Mouse (Mus musculus): ENCODE results near the gene Hist2h2bb. TPM values are rescaled to one million over a fixed set of nuclear protein-coding genes. Genes with fewer than 3 reads are reported as not detected.
A peak's percentile ranks its signal among the peaks of the same experiment; 100 is the strongest.

Gene Hist2h2bb
- total and polyA plus RNA-seq, 3 experiments = 1.2 to 34.7 (median 34.1) TPM

- Histone ChIP-seq H3K79me2 (replicated peaks; ENCODE audit: control insufficient read depth, insufficient read depth, low read length) (no peaks in the 10 kb centered on the region), H3K4me1 (ENCODE audit: control insufficient read depth, insufficient read depth, low read length) (no peaks in the 10 kb centered on the region), H3K9ac (ENCODE audit: low read depth, low read length) (no peak overlapping the region), H3K27me3 (ENCODE audit: control insufficient read depth, insufficient read depth, low read length) (no peaks in the 10 kb centered on the region), H3K4me3 (no peak overlapping the region), H3K36me3 (ENCODE audit: control insufficient read depth, insufficient read depth, low read length) (no peaks in the 10 kb centered on the region), H3K27ac (no peak overlapping the region)
- WGBS = 69% methylated on average over 6 of the region's 6 CpGs
- TF ChIP-seq CTCF (IDR thresholded peaks at IDR 0.05) = no peak
- no peak for TF ChIP-seq EP300 (IDR thresholded peaks at IDR 0.05; ENCODE audit: insufficient read depth, low read depth, low read length)
- TF ChIP-seq POLR2A (IDR thresholded peaks at IDR 0.05; ENCODE audit: insufficient read depth, low read depth, low read length) = no peak
- no peak for DNase-seq
- intact Hi-C loops (cut with DNase I) = no loop called here
Measured at GRCm38 (mm10) chr3:96292641-96293040, 23.1 kb downstream of the Hist2h2bb start.

GRCm38 (mm10) chr3:96293368-96293767 is 23.8 kb downstream of the Hist2h2bb start:
- H3K79me2 ChIP-seq (replicated peaks; ENCODE audit: control insufficient read depth, insufficient read depth, low read length) = no peaks in the 10 kb centered on the region
- no peaks in the 10 kb centered on the region for H3K36me3 ChIP-seq (ENCODE audit: control insufficient read depth, insufficient read depth, low read length)
- intact Hi-C loops (cut with DNase I) = no loop called here
- 49% methylated on average over 5 of the region's 5 CpGs for WGBS
- no peak overlapping the region for H3K4me3 ChIP-seq
- H3K27ac ChIP-seq = no peak overlapping the region
- no peaks in the 10 kb centered on the region for H3K4me1 ChIP-seq (ENCODE audit: control insufficient read depth, insufficient read depth, low read length)
- no peaks in the 10 kb centered on the region for H3K27me3 ChIP-seq (ENCODE audit: control insufficient read depth, insufficient read depth, low read length)
- H3K9ac ChIP-seq (ENCODE audit: low read depth, low read length) = no peak overlapping the region
- no peak for TF ChIP-seq CTCF (IDR thresholded peaks at IDR 0.05)
- TF ChIP-seq EP300 (IDR thresholded peaks at IDR 0.05; ENCODE audit: insufficient read depth, low read depth, low read length) = no peak
- no peak for TF ChIP-seq POLR2A (IDR thresholded peaks at IDR 0.05; ENCODE audit: insufficient read depth, low read depth, low read length)
- no peak for DNase-seq

- H3K79me2 ChIP-seq (replicated peaks; ENCODE audit: control insufficient read depth, insufficient read depth, low read length) = no peaks in the 10 kb centered on the region
- H3K9ac ChIP-seq (ENCODE audit: low read depth, low read length) = no peak within 1 kb of the TSS
- 78% methylated on average over 4 of the region's 4 CpGs for WGBS
- intact Hi-C loops (cut with DNase I) = no loop called here
- H3K36me3 ChIP-seq (ENCODE audit: control insufficient read depth, insufficient read depth, low read length) = no peaks in the 10 kb centered on the region
- no peak within 1 kb of the TSS for H3K27ac ChIP-seq
- no peaks in the 10 kb centered on the region for H3K4me1 ChIP-seq (ENCODE audit: control insufficient read depth, insufficient read depth, low read length)
- DNase-seq = no peak
- TF ChIP-seq POLR2A (IDR thresholded peaks at IDR 0.05; ENCODE audit: insufficient read depth, low read depth, low read length) (no peak), CTCF (IDR thresholded peaks at IDR 0.05) (no peak), EP300 (IDR thresholded peaks at IDR 0.05; ENCODE audit: insufficient read depth, low read depth, low read length) (no peak)
- H3K4me3 ChIP-seq = no peak within 1 kb of the TSS
- no peaks in the 10 kb centered on the region for H3K27me3 ChIP-seq (ENCODE audit: control insufficient read depth, insufficient read depth, low read length)
Measured at GRCm38 (mm10) chr3:96293787-96294186, 24.2 kb downstream of the Hist2h2bb start, which contains the start of gene Fcgr1. Gene Fcgr1 (minus strand): TSS chr3:96293969.

- no peaks in the 10 kb centered on the region; the same call in 1 of the 2 replicates for H3K4me1 ChIP-seq (ENCODE audit: control insufficient read depth, insufficient read depth, low read length)
- intact Hi-C loops (cut with DNase I) = no loop called here
- H3K27ac ChIP-seq = no peak overlapping the region
- TF ChIP-seq POLR2A (IDR thresholded peaks at IDR 0.05; ENCODE audit: insufficient read depth, low read depth, low read length) (no peak), EP300 (IDR thresholded peaks at IDR 0.05; ENCODE audit: insufficient read depth, low read depth, low read length) (no peak), CTCF (IDR thresholded peaks at IDR 0.05) (no peak)
- H3K79me2 ChIP-seq (replicated peaks; ENCODE audit: control insufficient read depth, insufficient read depth, low read length) = no peaks in the 10 kb centered on the region
- no peak for DNase-seq
- H3K9ac ChIP-seq (ENCODE audit: low read depth, low read length) = no peak overlapping the region
- no peaks in the 10 kb centered on the region for H3K36me3 ChIP-seq (ENCODE audit: control insufficient read depth, insufficient read depth, low read length)
- H3K27me3 ChIP-seq (ENCODE audit: control insufficient read depth, insufficient read depth, low read length) = no peaks in the 10 kb centered on the region
- WGBS = 84% methylated on average over 4 of the region's 4 CpGs
- no peak overlapping the region for H3K4me3 ChIP-seq
Measured at GRCm38 (mm10) chr3:96298360-96298759, 28.8 kb downstream of the Hist2h2bb start.

GRCm38 (mm10) chr3:96299562-96299961 is 30.0 kb downstream of the Hist2h2bb start:
- TF ChIP-seq CTCF (IDR thresholded peaks at IDR 0.05) (no peak), POLR2A (IDR thresholded peaks at IDR 0.05; ENCODE audit: insufficient read depth, low read depth, low read length) (no peak), EP300 (IDR thresholded peaks at IDR 0.05; ENCODE audit: insufficient read depth, low read depth, low read length) (no peak)
- Histone ChIP-seq H3K9ac (ENCODE audit: low read depth, low read length) (no peak overlapping the region), H3K4me1 (ENCODE audit: control insufficient read depth, insufficient read depth, low read length) (no peaks in the 10 kb centered on the region; the same call in 1 of the 2 replicates), H3K4me3 (no peak overlapping the region), H3K79me2 (replicated peaks; ENCODE audit: control insufficient read depth, insufficient read depth, low read length) (no peaks in the 10 kb centered on the region), H3K36me3 (ENCODE audit: control insufficient read depth, insufficient read depth, low read length) (no peaks in the 10 kb centered on the region), H3K27me3 (ENCODE audit: control insufficient read depth, insufficient read depth, low read length) (no peaks in the 10 kb centered on the region), H3K27ac (no peak overlapping the region)
- no peak for DNase-seq
- 98% methylated on average over 2 of the region's 2 CpGs for WGBS
- intact Hi-C loops (cut with DNase I) = no loop called here

GRCm38 (mm10) chr3:96300706-96301529 is 31.4 kb downstream of the Hist2h2bb start:
- Histone ChIP-seq H3K4me3 (peak overlapping the region; percentile 44), H3K79me2 (replicated peaks; ENCODE audit: control insufficient read depth, insufficient read depth, low read length) (no peaks in the 10 kb centered on the region), H3K27ac (no peak overlapping the region), H3K9ac (ENCODE audit: low read depth, low read length) (peak overlapping the region; percentile 28; the same call in 1 of the 2 replicates), H3K27me3 (ENCODE audit: control insufficient read depth, insufficient read depth, low read length) (no peaks in the 10 kb centered on the region), H3K36me3 (ENCODE audit: control insufficient read depth, insufficient read depth, low read length) (no peaks in the 10 kb centered on the region), H3K4me1 (ENCODE audit: control insufficient read depth, insufficient read depth, low read length) (no peaks in the 10 kb centered on the region; the same call in 1 of the 2 replicates)
- intact Hi-C loops (cut with DNase I) = no loop called here
- TF ChIP-seq EP300 (IDR thresholded peaks at IDR 0.05; ENCODE audit: insufficient read depth, low read depth, low read length) (no peak), POLR2A (IDR thresholded peaks at IDR 0.05; ENCODE audit: insufficient read depth, low read depth, low read length) (0 out of 2 replicates have a peak, but pooled peaks have one; percentile 26)
- 49% methylated on average over 26 of the region's 26 CpGs for WGBS
- peak in 1 of 2 experiments; percentile 34 for DNase-seq

Measured in heart, adult 2 months (tissue).